Mouse (Mus musculus) activated CD4-positive, CD25-positive, alpha-beta regulatory T cell, adult 9 weeks (primary cell): ENCODE measurements around the gene Clec4a1. TPM values are rescaled to one million over a fixed set of nuclear protein-coding genes. Genes with fewer than 3 reads are reported as not detected.

Experiments
- polyA plus RNA-seq: library from polyadenylated mRNA; unstranded; fragments of 100-300 nt; shearing (Covaris generic); gene quantifications from one replicate; pipeline ENCODE4 v1.2.1, GENCODE M21; 2017

Gene Clec4a1
- polyA plus RNA-seq = 1.1 TPM

GRCm38 (mm10) chr6:122921451-122921850 lies at the start of gene Clec4a1:
Clec4a1 (plus strand) TSS chr6:122921848.

GRCm38 (mm10) chr6:122873871-122874719 lies 47.6 kb upstream of the Clec4a1 start, which contains the start of gene Necap1:
Necap1 (plus strand) TSS chr6:122874474.

GRCm38 (mm10) chr6:122952401-122952800 lies 30.8 kb downstream of the Clec4a1 start, which contains the start of gene Clec4a3:
Clec4a3 (plus strand) TSS chr6:122952515.

Other genes starting within 250 kb of the Clec4a1 start
- not detected for gene Nanog, start 214.4 kb upstream of the Clec4a1 start, polyA plus RNA-seq
- gene Slc2a3, start 120.2 kb upstream of the Clec4a1 start, polyA plus RNA-seq = 123 TPM
- gene Foxj2, start 101.9 kb upstream of the Clec4a1 start, polyA plus RNA-seq = 7.4 TPM
- 0.10 TPM for gene C3ar1, start 65.7 kb upstream of the Clec4a1 start, polyA plus RNA-seq
- 33.7 TPM for gene Necap1, start 47.4 kb upstream of the Clec4a1 start, polyA plus RNA-seq
- 1.1 TPM for gene Clec4a3, start 30.7 kb downstream of the Clec4a1 start, polyA plus RNA-seq
- gene Clec4a4, start 68.5 kb downstream of the Clec4a1 start, polyA plus RNA-seq = not detected
- 0.59 TPM for gene Clec4b1, start 128.1 kb downstream of the Clec4a1 start, polyA plus RNA-seq
- 0.31 TPM for gene Clec4a2, start 184.6 kb downstream of the Clec4a1 start, polyA plus RNA-seq